Mouse (Mus musculus) skeletal muscle tissue, postnatal 0 days (tissue): ENCODE data around the gene Sall1. TPM values are rescaled to one million over a fixed set of nuclear protein-coding genes. Genes with fewer than 3 reads are reported as not detected.

Experiments used
- microRNA-seq, 2 experiments: library from miRNA; unstranded; fragments of <30 nt; microRNA quantifications; one replicate each; pipeline ENCODE4; 2016
- polyA plus RNA-seq: library from polyadenylated mRNA; unstranded; fragments of >200 nt; fragmentation: Nextera tagmentation; extraction: Ambion mirVana; gene quantifications from 2 replicates; pipeline ENCODE4 v1.2.1, GENCODE M21; 2015

Gene Sall1
- polyA plus RNA-seq, result 0.04 TPM in 1 of 2 replicates, not detected in the other

DNA sequence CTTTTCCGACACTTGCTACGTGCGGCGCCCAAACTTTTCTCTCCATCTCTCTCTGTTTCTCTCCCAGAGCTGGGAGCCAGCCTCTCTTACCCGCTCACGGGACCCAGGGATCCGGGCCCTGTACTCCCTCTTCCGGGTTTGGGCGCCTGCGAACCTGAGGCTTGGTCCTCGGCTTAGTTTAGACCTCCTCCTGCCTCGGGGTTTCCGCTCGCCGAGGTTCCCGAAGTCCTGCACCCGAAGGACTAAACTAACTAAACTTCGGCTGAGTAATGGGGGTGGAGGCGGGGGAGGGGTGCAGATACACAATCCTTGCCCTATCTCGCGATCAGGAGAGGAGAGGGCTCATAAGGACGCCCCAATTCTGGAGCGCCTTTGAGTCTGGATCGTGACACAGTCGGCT lies at the start of gene Sall1:
Sall1 (minus strand) TSS at position 223 of the 400 bp plus-strand sequence.

Small RNAs within 50 kb of the gene (microRNA-seq; reads per million reads assigned to microRNA genes)
- gene Mir8110, result 0 reads per million in 2 experiments
